ENCODE assay signal across 15 mouse cellular contexts in genomic region chr12:31896295-31896694, GRCm38 (mm10). TPM values are rescaled to one million over a fixed set of nuclear protein-coding genes. Genes with fewer than 3 reads are reported as not detected.
DNase-seq lines count a peak whose midpoint lies in the region; ATAC-seq lines count a peak whose summit lies in the region.
"Had no signal": no experiment of that assay in that cellular context is flagged by ENCODE, and none has a peak within 500 bp of the region (broad histone marks: within the 10 kb centered on the region; RNA-seq: fewer than 3 reads in every experiment).

No protein-coding gene starts in this region.

- WGBS in heart, embryonic 10.5 days = 35% methylated on average over 5 of the region's 5 CpGs
- WGBS in forebrain, embryonic 12.5 days = 5% methylated on average over 5 of the region's 5 CpGs
- 18% methylated on average over 5 of the region's 5 CpGs for WGBS in hindbrain, embryonic 16.5 days
- 23% methylated on average over 5 of the region's 5 CpGs for WGBS in neural tube, embryonic 12.5 days

- H3K27me3 ChIP-seq in heart, embryonic 10.5 days (ENCODE audit: insufficient read depth, poor library complexity, severe bottlenecking) = no peaks in the 10 kb centered on the region
- no peaks in the 10 kb centered on the region for H3K27me3 ChIP-seq in forebrain, embryonic 12.5 days
- no peaks in the 10 kb centered on the region for H3K27me3 ChIP-seq in hindbrain, embryonic 16.5 days (replicated peaks; ENCODE audit: control insufficient read depth, insufficient read depth, low read length)
- H3K27me3 ChIP-seq in neural tube, embryonic 12.5 days (replicated peaks) = no peaks in the 10 kb centered on the region
- H3K27me3 ChIP-seq: liver, embryonic 13.5 days had no signal

- no peak overlapping the region for H3K4me3 ChIP-seq in heart, embryonic 10.5 days
- no peak overlapping the region for H3K4me3 ChIP-seq in forebrain, embryonic 12.5 days (replicated peaks)
- H3K4me3 ChIP-seq in hindbrain, embryonic 16.5 days (ENCODE audit: low read length) = no peak overlapping the region
- no peak overlapping the region for H3K4me3 ChIP-seq in neural tube, embryonic 12.5 days
- H3K4me3 ChIP-seq: liver, embryonic 13.5 days; myocyte had no signal

- intact Hi-C loops in heart, postnatal 36 days (cut with DNase I) = no loop called here

- H3K9me3 ChIP-seq in heart, embryonic 10.5 days = no peaks in the 10 kb centered on the region
- no peaks in the 10 kb centered on the region for H3K9me3 ChIP-seq in forebrain, embryonic 12.5 days
- H3K9me3 ChIP-seq in hindbrain, embryonic 16.5 days (ENCODE audit: control insufficient read depth, low read length) = no peaks in the 10 kb centered on the region
- H3K9me3 ChIP-seq in neural tube, embryonic 12.5 days = no peaks in the 10 kb centered on the region
- H3K9me3 ChIP-seq: liver, embryonic 13.5 days had no signal

- peaks cover 23% of the 10 kb centered on the region for H3K4me1 ChIP-seq in heart, embryonic 10.5 days
- H3K4me1 ChIP-seq in forebrain, embryonic 12.5 days = peaks cover 37% of the 10 kb centered on the region
- peaks cover 18% of the 10 kb centered on the region for H3K4me1 ChIP-seq in hindbrain, embryonic 16.5 days (ENCODE audit: control insufficient read depth, insufficient read depth, low read depth, low read length)
- peaks cover 24% of the 10 kb centered on the region for H3K4me1 ChIP-seq in neural tube, embryonic 12.5 days
- H3K4me1 ChIP-seq: liver, embryonic 13.5 days had no signal

- ATAC-seq in forebrain, embryonic 12.5 days (ENCODE audit: low FRiP score) = peak; percentile 24; the same call in 1 of the 2 replicates
- peak; percentile 27; the same call in 1 of the 2 replicates for ATAC-seq in hindbrain, embryonic 16.5 days
- 0 out of 2 replicates have a peak, but pooled peaks have one; percentile 33 for ATAC-seq in neural tube, embryonic 12.5 days (ENCODE audit: low FRiP score, low read depth)
- ATAC-seq: activated CD4-positive, CD25-positive, alpha-beta regulatory T cell, adult 4 months had no signal

- H3K27ac ChIP-seq in heart, embryonic 10.5 days = peak overlapping the region; percentile 18; the same call in 1 of the 2 replicates
- peak overlapping the region; percentile 75 for H3K27ac ChIP-seq in forebrain, embryonic 12.5 days
- H3K27ac ChIP-seq in hindbrain, embryonic 16.5 days (ENCODE audit: low read depth, low read length) = no peak overlapping the region
- H3K27ac ChIP-seq in neural tube, embryonic 12.5 days = no peak overlapping the region
- H3K27ac ChIP-seq: liver, embryonic 13.5 days had no signal

- no peak for DNase-seq in heart, embryonic 10.5 days (ENCODE audit: low spot score)
- DNase-seq in heart, adult 9 months (ENCODE audit: low spot score in 2 of 2) = no peak
- DNase-seq in layer of hippocampus, postnatal 36 days = no peak
- no peak for DNase-seq in thymus, postnatal 4 days
- DNase-seq in heart, postnatal 36 days = no peak
- DNase-seq: B cell, adult 2 months; gastrocnemius, postnatal 25 days; kidney, adult 8-10 months; liver, embryonic 13.5 days; thymus, adult 2 months had no signal

- no peaks in the 10 kb centered on the region for H3K36me3 ChIP-seq in heart, embryonic 10.5 days
- no peaks in the 10 kb centered on the region for H3K36me3 ChIP-seq in forebrain, embryonic 12.5 days (replicated peaks)
- no peaks in the 10 kb centered on the region for H3K36me3 ChIP-seq in hindbrain, embryonic 16.5 days (ENCODE audit: control insufficient read depth, insufficient read depth, low read length)
- no peaks in the 10 kb centered on the region for H3K36me3 ChIP-seq in neural tube, embryonic 12.5 days
- H3K36me3 ChIP-seq: liver, embryonic 13.5 days had no signal

- no peak overlapping the region for H3K4me2 ChIP-seq in forebrain, embryonic 12.5 days
- H3K4me2 ChIP-seq in hindbrain, embryonic 16.5 days (ENCODE audit: low read length) = no peak overlapping the region
- no peak overlapping the region for H3K4me2 ChIP-seq in neural tube, embryonic 12.5 days (replicated peaks)
- H3K4me2 ChIP-seq: liver, embryonic 13.5 days had no signal

- H3K9ac ChIP-seq in forebrain, embryonic 12.5 days = no peak overlapping the region
- no peak overlapping the region for H3K9ac ChIP-seq in hindbrain, embryonic 16.5 days (ENCODE audit: low read depth, low read length)
- no peak overlapping the region for H3K9ac ChIP-seq in neural tube, embryonic 12.5 days
- H3K9ac ChIP-seq: liver, embryonic 13.5 days had no signal

RNA-seq across cellular contexts. Expression of gene Hbp1, which starts 54.0 kb away (rescaled TPM):
- 84.4 and 84.7 TPM in 2 replicates for polyA plus RNA-seq in heart, embryonic 10.5 days (2016; fragmentation: Nextera tagmentation; extraction: Ambion mirVana)
- 81.3 and 85.2 TPM in 2 replicates for polyA plus RNA-seq in forebrain, embryonic 12.5 days (2016; fragmentation: Nextera tagmentation; extraction: Ambion mirVana)
- 39.1 and 44.7 TPM in 2 replicates for polyA plus RNA-seq in hindbrain, embryonic 16.5 days (2015; fragmentation: Nextera tagmentation; extraction: Ambion mirVana)
- polyA plus RNA-seq in neural tube, embryonic 12.5 days (2016; fragmentation: Nextera tagmentation; extraction: Ambion mirVana) = 92.9 and 95.8 TPM in 2 replicates
- 10 to 100 TPM; 24.8 to 27.8 TPM for total RNA-seq in layer of hippocampus, postnatal 36 days (2021)
- 10 to 100 TPM; 82.7 to 98.0 TPM for total RNA-seq in heart, postnatal 36 days (2021)

Comparison
In these comparisons a context has a peak if more than half of its experiments do, and no peak if none do; other contexts are left out.
1. H3K27ac ChIP-seq: peak in heart, embryonic 10.5 days (single experiment) and forebrain, embryonic 12.5 days (single experiment); none in hindbrain, embryonic 16.5 days (single experiment) and neural tube, embryonic 12.5 days (single experiment).
2. Peak in every context shown above with its lines, with median percentiles within 50 percentile points of each other: ATAC-seq.